Mouse (Mus musculus) A20 (cell line): ENCODE measurements at regions not wholly inside any gene's neighbourhood (a gene's known extent, or its start where the extent isn't known, plus 50 kb on each side); places are given as distances from the start of the nearest gene placed in this dataset.
"Not testable (repeated sequence)": the region's sequence is repeated elsewhere in the genome, so short reads cannot be mapped to it uniquely, and the experiment has no call there.

Experiments used
- DNase-seq: peaks from one replicate; pipeline ENCODE4 v3.0.0-alpha.2; 2011; ENCODE audit warnings: low read depth, low spot score

GRCm38 (mm10) chr9:51660908-51661874 lies 103.9 kb upstream of the Arhgap20 start:
- DNase-seq = no peak

- DNase-seq = no peak
These were observed 103.2 kb upstream of the Arhgap20 start for GRCm38 (mm10) chr9:51661911-51662310.

- DNase-seq = no peak
These were observed 100.8 kb upstream of the Arhgap20 start for GRCm38 (mm10) chr9:51664353-51664752.

GRCm38 (mm10) chr9:51664876-51665275 lies 100.3 kb upstream of the Arhgap20 start:
- DNase-seq = no peak

- not testable (repeated sequence) for DNase-seq
These were observed 96.2 kb upstream of the Arhgap20 start for GRCm38 (mm10) chr9:51668976-51669375.

- DNase-seq = no peak
These were observed 94.6 kb upstream of the Arhgap20 start for GRCm38 (mm10) chr9:51670531-51670930.

- DNase-seq = no peak
These were observed 78.6 kb upstream of the Arhgap20 start for GRCm38 (mm10) chr9:51686536-51686935.

DNA sequence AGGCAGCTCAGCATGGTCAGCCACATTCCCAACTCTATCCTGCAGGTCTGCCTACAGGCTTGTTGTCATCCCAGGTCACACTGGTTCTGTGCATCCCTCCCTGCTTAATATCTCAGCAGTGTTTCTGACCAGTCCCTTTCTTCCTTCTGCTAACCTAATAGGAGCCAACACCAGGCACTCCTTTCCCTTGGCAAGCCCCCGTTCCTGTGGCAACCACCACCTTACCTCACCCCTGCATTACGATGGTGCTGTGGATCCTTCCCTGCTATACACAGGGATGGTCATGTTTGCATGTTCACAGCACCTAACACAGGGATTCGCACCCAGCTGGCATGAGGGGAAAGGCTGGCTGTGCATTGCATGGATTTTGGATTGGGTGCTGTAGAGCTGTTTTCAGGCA lies 50.8 kb upstream of the Arhgap20 start:
- DNase-seq = no peak
